Mouse (Mus musculus): Measurements from ENCODE around the gene Nans. TPM values are rescaled to one million over a fixed set of nuclear protein-coding genes. Genes with fewer than 3 reads are reported as not detected.

Nans gene
- polyA plus RNA-seq, 1 experiment = 62.3 TPM

DNA sequence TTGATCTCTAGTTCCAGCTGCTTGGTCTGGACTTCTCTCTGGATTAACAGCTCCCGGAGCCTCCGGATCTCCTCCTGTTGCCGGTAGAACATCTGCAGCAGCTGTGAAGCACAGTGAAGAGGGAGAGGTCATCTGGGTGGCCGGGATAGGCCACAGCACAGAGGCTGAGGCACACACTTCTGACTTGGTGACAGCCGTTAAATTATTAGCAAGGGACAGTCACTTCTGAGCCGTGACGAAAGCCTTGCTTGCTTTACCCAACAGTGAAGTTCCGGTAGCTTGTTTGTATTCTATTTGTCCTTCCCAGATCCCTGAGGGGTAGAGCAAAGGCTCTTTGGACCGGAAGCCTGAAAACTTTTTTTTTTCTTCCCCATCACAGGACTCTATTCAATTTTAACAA is 50.1 kb downstream of the Nans start:
- Histone ChIP-seq H3ac (ENCODE audit: control insufficient read depth, insufficient read length) (no peak overlapping the region), H3K4me3 (no peak overlapping the region), H3K79me2 (ENCODE audit: control insufficient read depth, insufficient read depth) (no peaks in the 10 kb centered on the region), H3K4me2 (ENCODE audit: low read depth) (no peak overlapping the region), H3K36me3 (ENCODE audit: control insufficient read depth, insufficient read depth) (no peaks in the 10 kb centered on the region), H3K27me3 (ENCODE audit: control insufficient read depth, insufficient read depth, insufficient read length) (peaks cover 31% of the 10 kb centered on the region)
- TF ChIP-seq REST (IDR thresholded peaks at IDR 0.05; ENCODE audit: insufficient read depth, insufficient read length) (no peak), TCF12 (IDR thresholded peaks at IDR 0.05; ENCODE audit: insufficient read depth, poor library complexity, severe bottlenecking) (no peak), MYOG (IDR thresholded peaks at IDR 0.05; ENCODE audit: control insufficient read depth in 1 of 3, insufficient read depth in 1 of 3, insufficient read length in 2 of 3, low read depth in 2 of 3) (no peak), POLR2AphosphoS2 (IDR thresholded peaks at IDR 0.05; ENCODE audit: insufficient read length, low read depth) (no peak), MAX (IDR thresholded peaks at IDR 0.05; ENCODE audit: low read depth) (no peak), MYOD1 (IDR thresholded peaks at IDR 0.05; ENCODE audit: control insufficient read depth in 1 of 3, insufficient read length in 2 of 3, low read depth in 2 of 3) (no peak), POLR2A (IDR thresholded peaks at IDR 0.05; ENCODE audit: insufficient read length, low read depth) (no peak), USF1 (IDR thresholded peaks at IDR 0.05; ENCODE audit: low read depth) (no peak), CEBPB (IDR thresholded peaks at IDR 0.05; ENCODE audit: insufficient read depth, poor library complexity, severe bottlenecking) (no peak), E2F4 (IDR thresholded peaks at IDR 0.05; ENCODE audit: insufficient read depth) (no peak), TCF3 (IDR thresholded peaks at IDR 0.05; ENCODE audit: insufficient read length, low read depth) (no peak), SRF (IDR thresholded peaks at IDR 0.05; ENCODE audit: control insufficient read depth, insufficient read length, low read depth) (no peak)

DNA sequence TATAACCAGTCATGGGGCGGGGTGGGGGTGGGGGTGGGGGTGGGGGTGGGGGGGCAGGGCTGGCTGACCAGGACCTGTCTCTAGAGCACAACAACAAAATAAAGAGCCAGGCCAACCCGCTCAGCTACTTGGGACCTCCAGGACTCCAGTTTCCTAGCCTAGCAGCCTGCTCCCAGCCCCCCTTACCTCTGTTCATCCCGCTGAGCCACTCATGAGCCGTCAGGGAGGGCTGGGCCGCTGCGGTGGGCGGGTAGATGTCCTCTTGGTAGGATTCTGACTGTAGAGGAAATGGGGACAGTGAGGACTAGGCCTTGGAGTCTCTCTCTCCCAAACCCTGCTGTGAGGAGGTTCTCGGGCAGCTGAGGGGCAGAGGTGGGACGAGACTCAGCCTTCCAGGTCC is 52.7 kb downstream of the Nans start:
- Histone ChIP-seq H3K36me3 (ENCODE audit: control insufficient read depth, insufficient read depth) (no peaks in the 10 kb centered on the region), H3K4me2 (ENCODE audit: low read depth) (no peak overlapping the region), H3K79me2 (ENCODE audit: control insufficient read depth, insufficient read depth) (no peaks in the 10 kb centered on the region), H3K27me3 (ENCODE audit: control insufficient read depth, insufficient read depth, insufficient read length) (peaks cover 13% of the 10 kb centered on the region), H3ac (ENCODE audit: control insufficient read depth, insufficient read length) (no peak overlapping the region), H3K4me3 (no peak overlapping the region)
- TF ChIP-seq POLR2AphosphoS2 (IDR thresholded peaks at IDR 0.05; ENCODE audit: insufficient read length, low read depth) (no peak), TCF3 (IDR thresholded peaks at IDR 0.05; ENCODE audit: insufficient read length, low read depth) (no peak), TCF12 (IDR thresholded peaks at IDR 0.05; ENCODE audit: insufficient read depth, poor library complexity, severe bottlenecking) (no peak), POLR2A (IDR thresholded peaks at IDR 0.05; ENCODE audit: insufficient read length, low read depth) (no peak), MYOG (IDR thresholded peaks at IDR 0.05; ENCODE audit: control insufficient read depth in 1 of 3, insufficient read depth in 1 of 3, insufficient read length in 2 of 3, low read depth in 2 of 3) (no peak), E2F4 (IDR thresholded peaks at IDR 0.05; ENCODE audit: insufficient read depth) (no peak), MAX (IDR thresholded peaks at IDR 0.05; ENCODE audit: low read depth) (no peak), MYOD1 (IDR thresholded peaks at IDR 0.05; ENCODE audit: control insufficient read depth in 1 of 3, insufficient read length in 2 of 3, low read depth in 2 of 3) (no peak), REST (IDR thresholded peaks at IDR 0.05; ENCODE audit: insufficient read depth, insufficient read length) (no peak), SRF (IDR thresholded peaks at IDR 0.05; ENCODE audit: control insufficient read depth, insufficient read length, low read depth) (no peak), USF1 (IDR thresholded peaks at IDR 0.05; ENCODE audit: low read depth) (no peak)

DNA sequence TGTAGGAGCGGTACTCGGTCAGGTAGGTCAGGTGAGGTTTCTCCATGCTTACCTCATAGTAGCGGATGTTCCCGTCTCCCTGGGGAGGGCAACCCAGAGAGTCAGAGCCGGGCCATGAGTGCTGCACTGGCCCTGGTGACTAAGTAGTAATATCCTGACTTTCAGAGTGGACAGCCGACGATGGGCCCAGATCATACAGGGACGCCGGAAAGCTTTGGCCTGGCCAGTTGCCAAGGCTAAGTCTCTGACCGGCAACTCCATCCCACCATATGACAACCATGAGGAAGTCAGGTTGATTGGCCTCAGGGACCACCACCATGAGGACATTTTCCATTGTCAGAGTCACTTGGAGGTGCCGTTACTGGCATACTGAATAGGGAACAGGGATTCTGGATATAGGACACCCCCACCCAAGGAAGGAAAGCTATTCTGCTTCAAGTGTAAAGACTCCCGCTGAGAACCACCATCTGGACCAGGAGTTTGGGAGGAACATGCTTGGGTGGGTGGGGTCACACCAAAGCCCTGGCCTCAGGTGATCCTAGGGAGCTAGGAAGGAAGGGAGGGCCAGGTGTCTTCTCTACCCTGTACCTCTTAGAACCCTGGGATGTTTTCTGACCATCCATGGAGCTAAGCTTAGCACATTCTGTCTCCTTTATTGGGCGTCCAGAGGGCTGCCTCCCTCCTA is 54.5 kb downstream of the Nans start:
- Histone ChIP-seq H3K36me3 (ENCODE audit: control insufficient read depth, insufficient read depth) (no peaks in the 10 kb centered on the region), H3K4me3 (no peak overlapping the region), H3K27me3 (ENCODE audit: control insufficient read depth, insufficient read depth, insufficient read length) (peaks cover 13% of the 10 kb centered on the region), H3K79me2 (ENCODE audit: control insufficient read depth, insufficient read depth) (no peaks in the 10 kb centered on the region), H3ac (ENCODE audit: control insufficient read depth, insufficient read length) (no peak overlapping the region), H3K4me2 (ENCODE audit: low read depth) (no peak overlapping the region)
- TF ChIP-seq SRF (IDR thresholded peaks at IDR 0.05; ENCODE audit: control insufficient read depth, insufficient read length, low read depth) = no peak
- no peak for TF ChIP-seq E2F4 (IDR thresholded peaks at IDR 0.05; ENCODE audit: insufficient read depth)
- no peak for TF ChIP-seq MYOG (IDR thresholded peaks at IDR 0.05; ENCODE audit: control insufficient read depth in 1 of 3, insufficient read depth in 1 of 3, insufficient read length in 2 of 3, low read depth in 2 of 3)
- no peak for TF ChIP-seq CEBPB (IDR thresholded peaks at IDR 0.05; ENCODE audit: insufficient read depth, poor library complexity, severe bottlenecking)
- TF ChIP-seq TCF3 (IDR thresholded peaks at IDR 0.05; ENCODE audit: insufficient read length, low read depth) = no peak
- TF ChIP-seq USF1 (IDR thresholded peaks at IDR 0.05; ENCODE audit: low read depth) = no peak
- no peak for TF ChIP-seq POLR2AphosphoS2 (IDR thresholded peaks at IDR 0.05; ENCODE audit: insufficient read length, low read depth)
- no peak for TF ChIP-seq REST (IDR thresholded peaks at IDR 0.05; ENCODE audit: insufficient read depth, insufficient read length)
- TF ChIP-seq TCF12 (IDR thresholded peaks at IDR 0.05; ENCODE audit: insufficient read depth, poor library complexity, severe bottlenecking) = no peak
- TF ChIP-seq POLR2A (IDR thresholded peaks at IDR 0.05; ENCODE audit: insufficient read length, low read depth) = no peak
- TF ChIP-seq MAX (IDR thresholded peaks at IDR 0.05; ENCODE audit: low read depth) = no peak
- TF ChIP-seq MYOD1 (IDR thresholded peaks at IDR 0.05; ENCODE audit: control insufficient read depth in 1 of 3, insufficient read length in 2 of 3, low read depth in 2 of 3) = no peak

DNA sequence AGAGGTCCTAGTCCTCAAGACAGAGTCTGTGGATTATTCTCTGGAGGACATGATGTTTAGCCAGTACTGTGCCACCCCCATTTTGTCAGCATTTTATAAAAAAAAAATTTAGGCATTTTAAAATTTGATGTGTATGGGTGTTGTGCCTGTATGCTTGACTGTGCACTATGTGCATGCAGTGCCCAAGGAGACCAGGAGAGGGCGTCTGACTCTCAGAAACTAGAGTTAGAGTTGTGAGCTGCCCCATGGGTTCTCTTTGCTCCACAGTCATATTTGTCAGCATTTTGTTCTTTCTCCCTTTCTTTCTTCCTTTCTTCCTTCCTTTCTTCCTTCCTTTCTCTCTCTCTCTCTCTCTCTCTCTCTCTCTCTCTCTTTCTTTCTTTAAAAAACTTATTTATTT is 55.3 kb downstream of the Nans start:
- Histone ChIP-seq H3K36me3 (ENCODE audit: control insufficient read depth, insufficient read depth) (no peaks in the 10 kb centered on the region), H3K27me3 (ENCODE audit: control insufficient read depth, insufficient read depth, insufficient read length) (peaks cover 13% of the 10 kb centered on the region), H3K4me3 (no peak overlapping the region), H3K4me2 (ENCODE audit: low read depth) (no peak overlapping the region), H3ac (ENCODE audit: control insufficient read depth, insufficient read length) (no peak overlapping the region), H3K79me2 (ENCODE audit: control insufficient read depth, insufficient read depth) (no peaks in the 10 kb centered on the region)
- TF ChIP-seq SRF (IDR thresholded peaks at IDR 0.05; ENCODE audit: control insufficient read depth, insufficient read length, low read depth) (no peak), REST (IDR thresholded peaks at IDR 0.05; ENCODE audit: insufficient read depth, insufficient read length) (no peak), POLR2AphosphoS2 (IDR thresholded peaks at IDR 0.05; ENCODE audit: insufficient read length, low read depth) (no peak), MYOG (IDR thresholded peaks at IDR 0.05; ENCODE audit: control insufficient read depth in 1 of 3, insufficient read depth in 1 of 3, insufficient read length in 2 of 3, low read depth in 2 of 3) (no peak), MYOD1 (IDR thresholded peaks at IDR 0.05; ENCODE audit: control insufficient read depth in 1 of 3, insufficient read length in 2 of 3, low read depth in 2 of 3) (no peak), USF1 (IDR thresholded peaks at IDR 0.05; ENCODE audit: low read depth) (no peak), E2F4 (IDR thresholded peaks at IDR 0.05; ENCODE audit: insufficient read depth) (no peak), POLR2A (IDR thresholded peaks at IDR 0.05; ENCODE audit: insufficient read length, low read depth) (no peak), TCF3 (IDR thresholded peaks at IDR 0.05; ENCODE audit: insufficient read length, low read depth) (no peak), TCF12 (IDR thresholded peaks at IDR 0.05; ENCODE audit: insufficient read depth, poor library complexity, severe bottlenecking) (no peak), CEBPB (IDR thresholded peaks at IDR 0.05; ENCODE audit: insufficient read depth, poor library complexity, severe bottlenecking) (no peak), MAX (IDR thresholded peaks at IDR 0.05; ENCODE audit: low read depth) (no peak)
